Mouse (Mus musculus): Measurements from ENCODE around the gene Ufc1. TPM values are rescaled to one million over a fixed set of nuclear protein-coding genes. Genes with fewer than 3 reads are reported as not detected.
"Not testable (repeated sequence)": the region's sequence is repeated elsewhere in the genome, so short reads cannot be mapped to it uniquely, and the experiment has no call there.

The Ufc1 gene
- 10 to 100 TPM; 84.9 to 88.8 TPM for total RNA-seq (2021)

GRCm38 (mm10) chr1:171294298-171295062 is at the start of gene Ufc1:
Gene Ufc1, minus strand, starts transcription at chr1:171295024.
- peak; percentile 82 to 91 for DNase-seq
- intact Hi-C loops (cut with DNase I) = loop anchor here (1.0 to 5.0 kb wide), 2 partner anchors 34 to 118 kb away; partner anchors contain the start of gene Usf1

DNA sequence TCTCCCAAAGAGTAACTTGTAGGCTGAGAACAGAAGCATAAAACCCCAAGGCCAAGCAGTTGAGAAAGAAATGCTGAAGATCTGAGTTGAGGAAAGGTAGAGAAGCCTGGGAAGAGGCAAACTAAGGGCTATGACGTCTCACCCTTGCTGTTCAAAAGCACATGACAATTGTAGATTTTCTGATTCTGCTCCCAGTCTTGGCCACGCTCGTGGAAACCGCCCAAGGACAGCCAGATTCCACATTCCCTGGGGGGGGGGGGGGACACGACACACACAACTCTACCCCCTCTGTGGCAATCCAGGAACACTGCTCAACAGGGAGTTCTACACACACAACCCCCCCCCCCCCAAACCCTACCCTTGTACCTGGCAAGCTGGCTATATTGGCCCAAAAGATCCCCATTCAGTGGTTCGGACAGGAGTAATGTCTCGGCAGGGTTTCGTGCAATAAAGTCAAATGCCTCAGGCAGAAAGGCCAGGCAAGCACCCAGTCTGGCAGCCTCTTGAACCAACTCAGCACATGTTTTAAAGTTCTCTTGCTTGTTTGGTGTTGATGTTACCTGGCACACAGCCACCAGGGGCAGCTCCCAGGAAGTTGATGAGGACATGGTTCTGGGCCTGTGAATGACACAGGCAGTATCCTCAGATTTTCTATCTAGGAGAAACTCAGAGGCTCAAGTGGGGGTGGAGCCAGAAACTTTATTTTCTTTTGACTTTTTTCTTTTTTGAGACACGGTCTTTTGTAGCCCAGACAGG is 49.3 kb upstream of the Ufc1 start:
- intact Hi-C loops (cut with DNase I) = no loop called here
- DNase-seq = no peak

- DNase-seq = no peak
- intact Hi-C loops (cut with DNase I) = no loop called here
Observed at GRCm38 (mm10) chr1:171342262-171343207, 47.7 kb upstream of the Ufc1 start.

DNA sequence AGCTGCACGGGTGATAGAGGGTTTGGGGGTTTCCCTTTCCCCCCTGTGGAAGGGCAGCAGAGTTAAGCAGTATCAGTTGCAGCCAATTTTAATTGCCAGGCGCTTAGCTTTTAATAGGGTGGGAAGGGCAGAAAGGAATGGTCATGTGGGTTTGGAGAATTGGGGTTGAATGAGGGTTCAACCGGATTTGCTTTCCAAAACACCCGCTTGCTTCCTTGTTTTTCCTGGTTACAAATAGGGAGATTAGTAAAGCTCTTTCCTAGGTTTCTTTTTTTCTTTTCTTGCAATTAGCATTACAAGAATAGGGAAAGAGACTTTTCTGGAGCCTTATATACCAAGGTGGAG is 35.4 kb upstream of the Ufc1 start:
- no peak for DNase-seq
- intact Hi-C loops (cut with DNase I) = loop anchor here (1.0 to 5.0 kb wide), 2 partner anchors 15 to 83 kb away; partner anchors contain the start of genes Nit1 and Pfdn2

DNA sequence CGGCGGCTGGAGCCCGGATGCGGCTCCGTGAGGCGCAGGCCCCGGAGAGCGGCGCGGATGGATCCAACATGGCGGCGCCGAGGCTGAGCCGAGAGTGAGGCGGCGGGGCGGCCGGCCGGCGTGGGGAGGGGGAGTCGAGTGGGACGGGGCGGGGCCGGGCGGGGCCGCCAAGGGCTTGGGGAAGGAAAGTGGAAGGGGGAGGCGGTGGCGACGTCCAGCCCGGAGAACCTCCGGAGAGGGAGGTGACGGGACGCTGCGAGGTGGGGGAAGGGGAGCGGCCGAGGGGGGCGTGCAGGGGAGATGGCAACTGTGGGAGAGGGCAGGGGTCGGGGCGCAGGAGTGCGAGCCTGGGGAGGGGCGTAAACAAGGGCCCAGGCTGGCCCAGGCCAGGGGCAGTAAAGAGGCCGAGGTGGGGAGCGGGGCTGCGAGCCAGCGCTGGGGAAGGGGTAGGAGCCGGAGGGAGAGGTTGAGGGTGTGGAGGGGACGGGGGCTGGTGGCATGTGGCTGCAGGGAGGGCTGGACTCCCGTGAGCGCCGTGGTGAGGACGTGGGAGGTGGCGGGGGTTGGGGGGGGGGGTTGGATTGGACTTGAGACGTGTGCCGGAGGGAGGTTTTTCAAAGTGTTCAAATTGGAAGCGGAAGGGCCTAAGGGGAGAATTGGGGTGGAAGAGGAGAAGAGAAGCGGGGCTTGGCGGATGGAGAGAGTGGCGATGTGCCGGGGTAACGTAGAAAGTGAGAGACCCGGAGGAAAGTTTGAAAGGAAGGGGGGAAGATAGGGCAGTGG is 34.8 kb upstream of the Ufc1 start:
- intact Hi-C loops (cut with DNase I) = loop anchor here (1.0 to 5.0 kb wide), 3 partner anchors 16 to 82 kb away; partner anchors contain the start of genes Nit1, Pfdn2 and Usf1
- peak; percentile 23 to 48 for DNase-seq

DNA sequence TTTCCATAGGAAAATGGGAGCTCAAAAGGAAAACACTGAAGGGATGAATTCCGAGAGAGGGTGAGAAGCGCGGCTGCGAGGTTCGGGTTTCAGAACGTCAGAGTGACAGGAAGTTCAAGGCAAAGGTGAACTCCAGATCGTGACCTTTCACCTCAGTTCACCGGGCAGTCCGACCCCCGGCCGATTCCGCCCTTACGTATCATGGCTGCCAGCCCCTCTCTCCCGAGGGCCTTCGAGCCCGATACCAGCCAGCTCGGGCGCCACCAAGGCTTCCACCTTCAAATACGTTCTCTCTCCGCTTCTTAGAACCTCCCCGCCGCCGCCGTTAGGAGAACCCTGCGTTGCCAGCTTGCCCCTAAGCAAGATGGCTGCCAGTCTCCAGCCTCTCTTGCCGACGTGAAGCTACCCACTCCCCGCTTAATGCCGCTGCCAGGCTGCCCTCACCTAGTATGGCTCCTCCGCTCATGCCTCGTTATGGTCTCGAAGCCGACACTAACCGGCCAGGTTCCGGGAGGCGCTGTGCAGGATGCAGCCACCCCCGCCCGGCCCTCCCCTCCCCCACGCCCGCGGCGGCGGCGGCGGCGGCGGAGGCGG is 34.1 kb upstream of the Ufc1 start, which contains the start of gene Dedd:
Dedd (plus strand) TSS at position 307 of the 594 bp plus-strand sequence.
- intact Hi-C loops (cut with DNase I) = loop anchor here (1.0 kb wide), 2 partner anchors 35 to 82 kb away; partner anchors contain the start of gene Usf1
- peak; percentile 84 to 93 for DNase-seq

DNA sequence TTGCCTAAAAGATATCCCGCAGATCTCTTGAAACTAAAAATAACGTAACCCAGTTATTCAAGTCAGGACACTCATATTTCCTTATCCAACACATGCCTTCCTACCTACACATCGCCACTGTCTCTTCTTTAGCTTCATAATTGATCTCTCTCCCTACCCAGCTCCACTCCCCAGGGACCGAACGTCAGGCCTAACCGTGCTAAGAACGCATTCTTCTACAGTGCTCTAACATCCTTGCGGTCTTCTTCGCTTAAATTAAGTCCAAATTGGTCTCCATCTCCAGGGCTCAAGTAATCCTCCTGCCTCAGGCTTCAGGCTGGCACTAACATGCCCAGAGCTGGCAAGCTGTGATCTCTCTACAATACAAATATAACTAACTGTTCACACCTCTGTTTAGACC is 33.4 kb upstream of the Ufc1 start:
- intact Hi-C loops (cut with DNase I) = loop anchor here (1.0 kb wide), 1 partner anchor 34 kb away; no protein-coding TSS in a partner anchor
- DNase-seq = no peak

GRCm38 (mm10) chr1:171326588-171326987 is 31.8 kb upstream of the Ufc1 start:
- intact Hi-C loops (cut with DNase I); DNase-seq: not testable (repeated sequence)

DNA sequence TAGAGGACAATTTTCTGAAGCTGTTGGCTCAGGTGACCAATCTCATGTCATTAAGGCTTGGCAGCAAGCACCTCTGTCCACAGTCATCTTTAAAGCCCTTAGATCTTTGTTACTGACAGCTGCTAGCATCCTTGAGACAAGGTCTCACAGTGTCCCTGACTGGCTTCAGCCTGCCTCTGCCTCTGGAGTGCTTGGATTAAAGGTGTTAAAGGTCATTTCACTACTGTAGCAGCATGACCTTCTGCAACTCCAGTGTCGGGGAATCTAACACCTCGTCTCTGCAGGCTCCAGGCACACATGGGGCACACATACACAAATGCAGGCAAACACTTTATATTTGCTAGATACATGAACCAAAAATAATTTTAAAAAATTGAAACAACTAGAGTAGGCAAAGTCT is 30.7 kb upstream of the Ufc1 start:
- DNase-seq = no peak
- intact Hi-C loops (cut with DNase I) = no loop called here

GRCm38 (mm10) chr1:171322012-171322411 is 27.2 kb upstream of the Ufc1 start:
- DNase-seq = no peak
- intact Hi-C loops (cut with DNase I) = loop anchor here (2.0 to 5.0 kb wide), 3 partner anchors 35 to 245 kb away; no protein-coding TSS in a partner anchor

GRCm38 (mm10) chr1:171321415-171321814 is 26.6 kb upstream of the Ufc1 start:
- no peak for DNase-seq
- intact Hi-C loops (cut with DNase I) = loop anchor here (5.0 kb wide), 2 partner anchors 156 to 246 kb away; no protein-coding TSS in a partner anchor

- intact Hi-C loops (cut with DNase I) = loop anchor here (5.0 kb wide), 2 partner anchors 157 to 247 kb away; no protein-coding TSS in a partner anchor
- no peak for DNase-seq
Observed at GRCm38 (mm10) chr1:171320151-171320550, 25.3 kb upstream of the Ufc1 start.

DNA sequence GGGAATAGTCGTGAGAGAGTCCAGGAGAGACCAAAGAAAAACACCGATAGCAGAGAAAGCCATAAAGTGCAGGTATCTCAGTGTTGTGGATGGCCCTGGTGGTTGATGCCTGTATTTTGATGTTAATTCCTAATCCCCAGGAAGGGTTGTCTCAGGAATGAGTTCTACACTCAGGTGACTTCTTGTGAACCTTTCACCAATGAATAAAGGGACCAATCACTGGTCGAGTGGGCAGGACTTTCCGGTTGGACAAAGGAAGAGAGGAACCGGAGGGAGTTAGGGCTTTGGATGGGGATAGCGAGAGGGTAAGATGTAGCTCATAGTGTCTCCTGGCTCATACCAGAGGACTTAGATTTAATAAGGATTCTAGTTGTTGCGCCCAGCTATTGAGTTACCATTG is 24.9 kb upstream of the Ufc1 start:
- DNase-seq = no peak
- intact Hi-C loops (cut with DNase I) = loop anchor here (5.0 kb wide), 2 partner anchors 158 to 248 kb away; no protein-coding TSS in a partner anchor

- no peak for DNase-seq
- intact Hi-C loops (cut with DNase I) = no loop called here
Observed at GRCm38 (mm10) chr1:171309321-171309720, 14.5 kb upstream of the Ufc1 start.

DNA sequence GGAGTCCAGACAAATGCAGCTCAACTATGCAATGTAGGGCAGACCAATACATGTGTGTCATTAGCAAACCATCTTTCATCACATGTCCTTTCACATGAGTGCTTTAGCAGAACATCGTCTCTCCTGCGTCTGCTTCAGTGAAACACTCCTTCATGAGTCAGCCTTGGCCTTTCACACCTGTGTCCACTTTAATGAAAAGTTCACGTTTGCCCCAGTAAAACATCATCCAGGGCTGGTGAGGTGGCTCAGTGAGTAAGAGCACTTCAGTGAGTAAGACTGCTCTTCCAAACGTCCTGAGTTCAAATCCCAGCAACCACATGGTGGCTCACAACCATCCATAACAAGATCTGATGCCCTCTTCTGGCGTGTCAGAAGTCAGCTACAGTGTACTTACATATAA is 11.3 kb upstream of the Ufc1 start:
- DNase-seq; intact Hi-C loops (cut with DNase I): not testable (repeated sequence)

- intact Hi-C loops (cut with DNase I) = no loop called here
- DNase-seq = no peak
Observed at GRCm38 (mm10) chr1:171298226-171298625, 3.4 kb upstream of the Ufc1 start.

DNA sequence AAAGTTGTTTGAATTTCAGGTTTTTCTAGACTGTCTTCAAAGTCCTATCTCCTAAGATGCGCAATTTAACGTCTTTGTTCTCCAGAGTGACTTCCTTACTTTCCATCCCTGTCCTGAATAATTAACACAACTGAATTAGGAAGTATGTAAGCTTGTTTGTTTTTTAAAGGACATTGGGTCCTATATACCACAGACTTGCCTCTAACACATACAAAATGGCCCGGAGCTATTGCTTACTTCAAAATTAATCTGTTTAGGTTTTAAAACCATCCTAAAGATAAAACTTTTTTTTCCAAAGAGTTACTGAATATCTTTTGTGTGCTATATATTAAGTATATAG is 209 bp upstream of the Ufc1 start:
- DNase-seq = no peak
- intact Hi-C loops (cut with DNase I) = no loop called here

- DNase-seq = no peak
- intact Hi-C loops (cut with DNase I) = loop anchor here (1.0 to 5.0 kb wide), 2 partner anchors 34 to 118 kb away; partner anchors contain the start of gene Usf1
Observed at GRCm38 (mm10) chr1:171293906-171294297, 922 bp downstream of the Ufc1 start.

GRCm38 (mm10) chr1:171293351-171293750 is 1.5 kb downstream of the Ufc1 start:
- DNase-seq = no peak
- intact Hi-C loops (cut with DNase I) = loop anchor here (5.0 kb wide), 1 partner anchor 119 kb away; the partner anchor contains the start of gene Usf1

Data from heart, postnatal 36 days (tissue).